Mouse (Mus musculus): ENCODE data around the gene Xlr.
"Not testable (repeated sequence)": the region's sequence is repeated elsewhere in the genome, so short reads cannot be mapped to it uniquely, and the experiment has no call there.

Gene Xlr

DNA sequence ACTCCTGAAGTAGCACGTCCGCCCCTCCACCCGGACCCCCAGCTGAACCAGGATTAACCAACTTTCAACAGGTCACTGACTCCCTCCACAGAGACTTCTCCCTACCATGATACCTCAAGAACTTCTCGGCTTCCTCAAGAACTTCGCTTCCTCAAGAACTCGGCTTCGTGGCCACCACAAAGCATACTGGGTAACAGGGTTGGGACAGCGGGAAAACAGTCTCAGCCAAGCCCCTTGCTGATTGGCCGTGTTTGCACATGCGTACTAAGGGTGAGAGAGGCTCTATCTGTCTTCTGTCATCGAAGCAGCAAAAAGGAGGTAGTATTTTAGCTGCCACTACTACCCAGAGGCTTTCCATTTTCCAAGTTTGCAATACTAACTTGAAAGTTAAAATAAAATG, at the start of gene Xlr:
TSS of gene Xlr (minus strand) at position 188 of the 400 bp plus-strand sequence.
- DNase-seq (ENCODE audit: inconsistent age in 2 of 2, low spot score in 1 of 2): not testable (repeated sequence)

GRCm38 (mm10) chrX:53799074-53799473, 1.6 kb upstream of the Xlr start:
- DNase-seq (ENCODE audit: inconsistent age in 2 of 2, low spot score in 1 of 2): peak in 1 of 2 experiments; percentile 37

GRCm38 (mm10) chrX:53776276-53776675, 21.2 kb downstream of the Xlr start, which contains the start of gene Zfp36l3:
Gene Zfp36l3 (minus strand): TSS chrX:53776394.
- DNase-seq (ENCODE audit: inconsistent age in 2 of 2, low spot score in 1 of 2): no peak

GRCm38 (mm10) chrX:53757736-53758135, 39.8 kb downstream of the Xlr start, which contains the start of gene 1700013H16Rik:
Gene 1700013H16Rik (minus strand): TSS chrX:53757831.
- DNase-seq (ENCODE audit: inconsistent age in 2 of 2, low spot score in 1 of 2): no peak

DNA sequence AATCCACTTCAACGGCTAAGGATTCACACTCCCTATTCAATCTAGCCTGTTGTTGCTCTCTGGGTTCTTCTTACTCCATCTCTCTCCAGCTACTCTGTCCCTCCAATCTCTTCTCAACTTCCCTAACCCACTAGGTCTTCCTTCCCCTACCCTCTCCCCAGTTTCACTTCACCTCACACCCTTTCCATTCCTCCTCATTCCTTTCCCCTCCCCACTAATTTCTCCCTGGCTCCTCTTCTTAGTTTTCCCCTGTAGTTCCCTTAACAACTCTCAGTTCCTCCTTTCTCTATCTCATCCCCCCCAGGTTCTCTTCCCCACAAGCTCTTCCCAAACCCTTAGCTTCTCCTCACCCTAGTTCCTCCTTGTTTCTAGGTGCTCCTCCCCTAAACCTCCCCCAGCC, 44.7 kb downstream of the Xlr start:
- no peak for DNase-seq (ENCODE audit: inconsistent age in 2 of 2, low spot score in 1 of 2)

GRCm38 (mm10) chrX:53728967-53729366, 68.5 kb downstream of the Xlr start:
- no peak for DNase-seq (ENCODE audit: inconsistent age in 2 of 2, low spot score in 1 of 2)

All from adrenal gland, adult (tissue).